Mouse (Mus musculus): ENCODE measurements around the gene Ctu2.

GRCm38 (mm10) chr8:122443262-122444006, 32.5 kb upstream of the Ctu2 start, which contains the start of gene Mvd:
- TF ChIP-seq CTCF (IDR thresholded peaks at IDR 0.05; ENCODE audit: control insufficient read depth, insufficient read depth, insufficient read length): no peak
- TF ChIP-seq USF1 (IDR thresholded peaks at IDR 0.05; ENCODE audit: low read depth): peak; percentile 18
- no peak for TF ChIP-seq MYOG (IDR thresholded peaks at IDR 0.05; ENCODE audit: control insufficient read depth, extremely low read depth, insufficient read length)
